Mouse (Mus musculus) C2C12 (cell line): ENCODE measurements around the gene Smad1.

Experiments
- CEBPB ChIP-seq: IDR thresholded peaks from one replicate; pipeline ENCODE4 v1.6.1; 2011; ENCODE audit warnings: low read depth, mild to moderate bottlenecking, control low read depth, moderate library complexity
- CTCF ChIP-seq: IDR thresholded peaks from one replicate; pipeline ENCODE4 v1.5.1; 2011; ENCODE audit not compliant: control insufficient read depth, insufficient read depth, insufficient read length
- MAX ChIP-seq: IDR thresholded peaks from one replicate; pipeline ENCODE4 v1.6.1; 2011; ENCODE audit warnings: mild to moderate bottlenecking, control low read depth
- MYOD1 ChIP-seq: IDR thresholded peaks from one replicate; pipeline ENCODE4 v1.6.1; 2011; ENCODE audit warnings: low read depth; ENCODE audit not compliant: control insufficient read depth, insufficient read length
- MYOG ChIP-seq: IDR thresholded peaks from one replicate; pipeline ENCODE4 v1.6.1; 2011; ENCODE audit not compliant: control insufficient read depth, insufficient read length; ENCODE audit errors: extremely low read depth
- USF1 ChIP-seq: IDR thresholded peaks from one replicate; pipeline ENCODE4 v1.6.1; 2011; ENCODE audit warnings: low read depth, mild to moderate bottlenecking, control low read depth, moderate library complexity

- TF ChIP-seq MAX = no peak
- TF ChIP-seq CEBPB = no peak
- TF ChIP-seq MYOG = no peak
- TF ChIP-seq CTCF = no peak
- no peak for TF ChIP-seq USF1
- TF ChIP-seq MYOD1 = no peak
Observed at GRCm38 (mm10) chr8:79380386-79380785, 18.9 kb downstream of the Smad1 start.
